Mouse (Mus musculus) cerebellum, postnatal 10 days (tissue): ENCODE results near the gene Atg2b.

Experiments
- DNase-seq, 2 experiments: peaks; one replicate each; pipeline ENCODE4 v3.0.0; 2021; ENCODE audit warnings: mixed read lengths in 2 of 2

Atg2b gene

GRCm38 (mm10) chr12:105685001-105685691 lies at the start of gene Atg2b:
Gene Atg2b, minus strand, starts transcription at chr12:105685211.
- DNase-seq = peak; percentile 99

GRCm38 (mm10) chr12:105733370-105734159 lies 48.6 kb upstream of the Atg2b start:
- no peak for DNase-seq

GRCm38 (mm10) chr12:105730851-105731460 lies 45.9 kb upstream of the Atg2b start:
- DNase-seq = no peak

GRCm38 (mm10) chr12:105727964-105728363 lies 43.0 kb upstream of the Atg2b start:
- DNase-seq = peak; percentile 65 to 77

GRCm38 (mm10) chr12:105727268-105727667 lies 42.3 kb upstream of the Atg2b start:
- no peak for DNase-seq

GRCm38 (mm10) chr12:105725736-105726135 lies 40.7 kb upstream of the Atg2b start:
- no peak for DNase-seq

GRCm38 (mm10) chr12:105724616-105725015 lies 39.6 kb upstream of the Atg2b start:
- DNase-seq = no peak

GRCm38 (mm10) chr12:105722657-105723056 lies 37.6 kb upstream of the Atg2b start:
- DNase-seq = peak; percentile 46 to 80

GRCm38 (mm10) chr12:105721452-105722132 lies 36.6 kb upstream of the Atg2b start:
- no peak for DNase-seq

- no peak for DNase-seq
Observed at GRCm38 (mm10) chr12:105720196-105720595, 35.2 kb upstream of the Atg2b start.

- peak; percentile 60 to 70 for DNase-seq
Observed at GRCm38 (mm10) chr12:105718616-105719015, 33.6 kb upstream of the Atg2b start.

- DNase-seq = peak; percentile 21 to 52
Observed at GRCm38 (mm10) chr12:105705799-105706487, 20.9 kb upstream of the Atg2b start, which contains the start of gene Ak7. Gene Ak7, plus strand, starts transcription at chr12:105705976.

- no peak for DNase-seq
Observed at GRCm38 (mm10) chr12:105700433-105700832, 15.4 kb upstream of the Atg2b start.

- peak; percentile 40 to 50 for DNase-seq
Observed at GRCm38 (mm10) chr12:105697104-105697780, 12.2 kb upstream of the Atg2b start.

GRCm38 (mm10) chr12:105695848-105696247 lies 10.8 kb upstream of the Atg2b start:
- DNase-seq = no peak

GRCm38 (mm10) chr12:105694021-105694420 lies 9.0 kb upstream of the Atg2b start:
- peak; percentile 33 to 69 for DNase-seq

GRCm38 (mm10) chr12:105689435-105689834 lies 4.4 kb upstream of the Atg2b start:
- DNase-seq = no peak

- DNase-seq = no peak
Observed at GRCm38 (mm10) chr12:105688546-105688945, 3.5 kb upstream of the Atg2b start.

GRCm38 (mm10) chr12:105687416-105687815 lies 2.4 kb upstream of the Atg2b start:
- DNase-seq = no peak

GRCm38 (mm10) chr12:105686791-105687190 lies 1.8 kb upstream of the Atg2b start:
- DNase-seq = no peak
